Mouse (Mus musculus) heart, embryonic 16.5 days (tissue): ENCODE data around the gene Hist2h3c1. TPM values are rescaled to one million over a fixed set of nuclear protein-coding genes. Genes with fewer than 3 reads are reported as not detected.

ENCODE experiments used
- ATAC-seq: fragments of 200-750 bp; cut with Nextera tagmentation; replicated peaks from 2 replicates; pipeline ENCODE4 v1.8.0; 2017; ENCODE audit warnings: moderate number of reproducible peaks; ENCODE audit not compliant: insufficient read depth, low FRiP score; ENCODE audit errors: extremely low read depth
- H3K27ac ChIP-seq: fragments of 300-500 bp; sonication (generic); 2 replicates; pipeline ENCODE4 v1.5.1; 2014; ENCODE audit warnings: mild to moderate bottlenecking, low read length, control low read depth, moderate library complexity
- H3K27me3 ChIP-seq: fragments of 300-500 bp; sonication (generic); 2 replicates; pipeline ENCODE4 v1.6.1; 2014; ENCODE audit warnings: low read length, mixed read lengths; ENCODE audit not compliant: control insufficient read depth, insufficient read depth
- H3K36me3 ChIP-seq: fragments of 300-500 bp; sonication (generic); 2 replicates; pipeline ENCODE4 v1.6.1; 2014; ENCODE audit not compliant: control insufficient read depth, insufficient read depth
- H3K4me1 ChIP-seq: fragments of 300-500 bp; sonication (generic); 2 replicates; pipeline ENCODE4 v1.6.1; 2014; ENCODE audit warnings: low read length, mixed read lengths; ENCODE audit not compliant: control insufficient read depth, insufficient read depth
- H3K4me2 ChIP-seq: fragments of 300-500 bp; sonication (generic); 2 replicates; pipeline ENCODE4 v1.6.1; 2014; ENCODE audit warnings: low read depth, mild to moderate bottlenecking, control low read depth, low read length
- H3K4me3 ChIP-seq: fragments of 300-500 bp; sonication (generic); 2 replicates; pipeline ENCODE4 v1.5.1; 2014; ENCODE audit warnings: mild to moderate bottlenecking, control low read depth, low read length
- H3K9ac ChIP-seq: fragments of 300-500 bp; sonication (generic); 2 replicates; pipeline ENCODE4 v1.6.1; 2014; ENCODE audit warnings: low read length, control low read depth
- H3K9me3 ChIP-seq: fragments of 300-500 bp; sonication (generic); replicated peaks from 2 replicates; pipeline ENCODE4 v1.6.1; 2016; ENCODE audit warnings: low read length; ENCODE audit not compliant: control insufficient read depth
- WGBS: fragments of 180-500 bp; shearing (Covaris S2); extraction: QIAGEN DNeasy Blood & Tissue Kit; methylation state at CpG from one replicate; pipeline ENCODE4 v1.1.7; 2014; 5-methylcytosine and 5-hydroxymethylcytosine counted together
- polyA plus RNA-seq: library from polyadenylated mRNA; unstranded; fragments of >200 nt; fragmentation: Nextera tagmentation; extraction: Ambion mirVana; gene quantifications from 2 replicates; pipeline ENCODE4 v1.2.1, GENCODE M21; 2015

The Hist2h3c1 gene
- polyA plus RNA-seq, 1 experiment from 2014 or later = 0.76 TPM

GRCm38 (mm10) chr3:96249034-96249345 lies 2.5 kb downstream of the Hist2h3c1 start:
- Histone ChIP-seq H3K27me3 (no peaks in the 10 kb centered on the region), H3K4me1 (peaks cover 20% of the 10 kb centered on the region), H3K9ac (no peak overlapping the region), H3K27ac (no peak overlapping the region), H3K4me3 (no peak overlapping the region), H3K4me2 (peak overlapping the region; percentile 63; the same call in 1 of the 2 replicates), H3K36me3 (no peaks in the 10 kb centered on the region), H3K9me3 (no peaks in the 10 kb centered on the region)
- 57% methylated on average over 4 of the region's 4 CpGs for WGBS
- ATAC-seq = no peak

- 73% methylated on average over 3 of the region's 3 CpGs for WGBS
- H3K27ac ChIP-seq = no peak overlapping the region
Measured at GRCm38 (mm10) chr3:96250890-96251289, 4.4 kb downstream of the Hist2h3c1 start.

GRCm38 (mm10) chr3:96251787-96252186 lies 5.3 kb downstream of the Hist2h3c1 start:
- 84% methylated on average over 3 of the region's 3 CpGs for WGBS
- Histone ChIP-seq H3K27ac (no peak overlapping the region), H3K4me2 (no peak overlapping the region), H3K4me3 (no peak overlapping the region), H3K36me3 (no peaks in the 10 kb centered on the region), H3K4me1 (peaks cover 13% of the 10 kb centered on the region), H3K9me3 (no peaks in the 10 kb centered on the region), H3K27me3 (no peaks in the 10 kb centered on the region), H3K9ac (no peak overlapping the region)
- ATAC-seq = no peak

More at GRCm38 (mm10) chr3:96250890-96251289, 4.4 kb downstream of the Hist2h3c1 start:
- Histone ChIP-seq H3K36me3 (no peaks in the 10 kb centered on the region), H3K9ac (no peak overlapping the region), H3K4me1 (peaks cover 13% of the 10 kb centered on the region), H3K9me3 (no peaks in the 10 kb centered on the region), H3K4me2 (no peak overlapping the region), H3K27me3 (no peaks in the 10 kb centered on the region), H3K4me3 (no peak overlapping the region)
- ATAC-seq = no peak

GRCm38 (mm10) chr3:96254683-96255355 lies 8.3 kb downstream of the Hist2h3c1 start:
- peaks cover 2% of the 10 kb centered on the region; the same call in 1 of the 2 replicates for H3K4me1 ChIP-seq
- 0 out of 2 replicates have a peak overlapping the region, but pooled peaks have one; percentile 37 for H3K9ac ChIP-seq
- no peak overlapping the region for H3K27ac ChIP-seq
- H3K4me3 ChIP-seq = no peak overlapping the region
- no peaks in the 10 kb centered on the region for H3K27me3 ChIP-seq
- no peak overlapping the region for H3K4me2 ChIP-seq
- no peaks in the 10 kb centered on the region for H3K9me3 ChIP-seq
- ATAC-seq = no peak; the same call in 1 of the 2 replicates
- 31% methylated on average over 10 of the region's 10 CpGs for WGBS
- no peaks in the 10 kb centered on the region for H3K36me3 ChIP-seq

GRCm38 (mm10) chr3:96255926-96256593 lies 9.6 kb downstream of the Hist2h3c1 start:
- ATAC-seq = no peak

GRCm38 (mm10) chr3:96257190-96257589 lies 10.7 kb downstream of the Hist2h3c1 start:
- ATAC-seq = no peak
- 59% methylated on average over 3 of the region's 3 CpGs for WGBS
- Histone ChIP-seq H3K4me1 (peaks cover 6% of the 10 kb centered on the region), H3K27me3 (no peaks in the 10 kb centered on the region; the same call in 1 of the 2 replicates), H3K4me2 (no peak overlapping the region), H3K36me3 (no peaks in the 10 kb centered on the region), H3K4me3 (no peak overlapping the region), H3K9me3 (no peaks in the 10 kb centered on the region), H3K27ac (no peak overlapping the region), H3K9ac (no peak overlapping the region)

More at GRCm38 (mm10) chr3:96255926-96256593, 9.6 kb downstream of the Hist2h3c1 start:
- no peaks in the 10 kb centered on the region; the same call in 1 of the 2 replicates for H3K27me3 ChIP-seq
- H3K27ac ChIP-seq = no peak overlapping the region
- no peaks in the 10 kb centered on the region for H3K9me3 ChIP-seq
- no peak overlapping the region for H3K4me2 ChIP-seq
- H3K36me3 ChIP-seq = no peaks in the 10 kb centered on the region
- H3K9ac ChIP-seq = no peak overlapping the region
- WGBS = 75% methylated on average over 5 of the region's 5 CpGs
- H3K4me1 ChIP-seq = no peaks in the 10 kb centered on the region
- no peak overlapping the region for H3K4me3 ChIP-seq

- Histone ChIP-seq H3K27me3 (no peaks in the 10 kb centered on the region; the same call in 1 of the 2 replicates), H3K4me3 (no peak overlapping the region), H3K4me2 (no peak overlapping the region), H3K36me3 (no peaks in the 10 kb centered on the region), H3K9me3 (no peaks in the 10 kb centered on the region), H3K9ac (no peak overlapping the region), H3K27ac (no peak overlapping the region), H3K4me1 (peaks cover 17% of the 10 kb centered on the region)
- 83% methylated on average over 5 of the region's 5 CpGs for WGBS
- ATAC-seq = no peak
Measured at GRCm38 (mm10) chr3:96260220-96260619, 13.7 kb downstream of the Hist2h3c1 start.

GRCm38 (mm10) chr3:96261623-96262022 lies 15.1 kb downstream of the Hist2h3c1 start:
- whole genome bisulfite sequencing = 55% methylated on average over 3 of the region's 3 CpGs
- H3K27me3 ChIP-seq = no peaks in the 10 kb centered on the region; the same call in 1 of the 2 replicates
- peak overlapping the region; percentile 98 for H3K27ac ChIP-seq
- H3K4me3 ChIP-seq = peak overlapping the region; percentile 71
- peak overlapping the region; percentile 91 for H3K4me2 ChIP-seq
- peak overlapping the region; percentile 87 for H3K9ac ChIP-seq
- no peaks in the 10 kb centered on the region for H3K9me3 ChIP-seq
- peaks cover 17% of the 10 kb centered on the region for H3K4me1 ChIP-seq
- no peaks in the 10 kb centered on the region for H3K36me3 ChIP-seq
- ATAC-seq = no peak

- under 1% methylated on average over 19 of the region's 19 CpGs for WGBS
- peak overlapping the region; percentile 91 for H3K4me2 ChIP-seq
- H3K4me1 ChIP-seq = peaks cover 17% of the 10 kb centered on the region
- no peaks in the 10 kb centered on the region for H3K36me3 ChIP-seq
- no peaks in the 10 kb centered on the region; the same call in 1 of the 2 replicates for H3K27me3 ChIP-seq
- H3K9me3 ChIP-seq = no peaks in the 10 kb centered on the region
- H3K27ac ChIP-seq = peak overlapping the region; percentile 98
- H3K4me3 ChIP-seq = peak overlapping the region; percentile 71
- ATAC-seq = peak; percentile 84
- peak overlapping the region; percentile 87 for H3K9ac ChIP-seq
Measured at GRCm38 (mm10) chr3:96262216-96262875, 15.9 kb downstream of the Hist2h3c1 start.
